Mouse (Mus musculus): ENCODE measurements around the gene Cic. TPM values are rescaled to one million over a fixed set of nuclear protein-coding genes. Genes with fewer than 3 reads are reported as not detected.
"Not testable (repeated sequence)": the region's sequence is repeated elsewhere in the genome, so short reads cannot be mapped to it uniquely, and the experiment has no call there.

Gene Cic
- total RNA-seq, 2 experiments from 2014 or later: 215 to 228 TPM

GRCm38 (mm10) chr7:25317446-25317999 lies 50.0 kb downstream of the Cic start:
- no peak for TF ChIP-seq CTCF (IDR thresholded peaks at IDR 0.05)
- intact Hi-C loops (cut with DNase I): no loop called here

DNA sequence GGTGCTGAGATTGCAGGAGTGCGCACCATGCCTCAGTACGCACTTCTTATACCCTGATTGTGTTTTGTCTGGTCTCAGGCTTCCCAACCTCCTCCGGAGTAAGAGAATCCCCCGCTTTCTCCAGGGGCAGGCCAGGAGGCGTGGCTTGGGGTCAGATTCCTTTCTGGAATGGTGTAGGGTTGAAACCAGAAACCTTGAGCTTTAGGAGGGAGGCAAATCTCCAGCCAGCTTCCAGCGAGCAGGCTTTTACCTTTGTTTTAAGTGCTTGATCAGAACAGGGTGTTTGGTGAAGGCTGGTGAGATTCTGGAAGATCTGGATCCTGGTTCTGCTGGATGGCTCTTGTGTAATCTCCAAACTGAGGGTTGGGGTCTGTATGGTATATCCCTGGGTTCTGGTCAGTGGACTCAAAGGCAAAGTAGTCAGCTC lies 54.6 kb downstream of the Cic start:
- Histone ChIP-seq H3K27ac (no peak overlapping the region), H3K4me3 (no peak overlapping the region)
- TF ChIP-seq CTCF (IDR thresholded peaks at IDR 0.05): no peak
- no peak for DNase-seq (ENCODE audit: extremely low spot score in 1 of 2, low spot score in 2 of 2)
- intact Hi-C loops (cut with DNase I): no loop called here

More at GRCm38 (mm10) chr7:25317446-25317999, 50.0 kb downstream of the Cic start:
- H3K4me3 ChIP-seq: peak overlapping the region; percentile 95
- DNase-seq (ENCODE audit: extremely low spot score in 1 of 2, low spot score in 2 of 2): peak in 1 of 2 experiments; percentile 33
- peak overlapping the region; percentile 92 for H3K27ac ChIP-seq

GRCm38 (mm10) chr7:25323219-25323618 lies 55.7 kb downstream of the Cic start:
- no peak for TF ChIP-seq CTCF (IDR thresholded peaks at IDR 0.05)
- intact Hi-C loops (cut with DNase I): no loop called here
- Histone ChIP-seq H3K4me3 (no peak overlapping the region), H3K27ac (no peak overlapping the region)
- no peak for DNase-seq (ENCODE audit: extremely low spot score in 1 of 2, low spot score in 2 of 2)

DNA sequence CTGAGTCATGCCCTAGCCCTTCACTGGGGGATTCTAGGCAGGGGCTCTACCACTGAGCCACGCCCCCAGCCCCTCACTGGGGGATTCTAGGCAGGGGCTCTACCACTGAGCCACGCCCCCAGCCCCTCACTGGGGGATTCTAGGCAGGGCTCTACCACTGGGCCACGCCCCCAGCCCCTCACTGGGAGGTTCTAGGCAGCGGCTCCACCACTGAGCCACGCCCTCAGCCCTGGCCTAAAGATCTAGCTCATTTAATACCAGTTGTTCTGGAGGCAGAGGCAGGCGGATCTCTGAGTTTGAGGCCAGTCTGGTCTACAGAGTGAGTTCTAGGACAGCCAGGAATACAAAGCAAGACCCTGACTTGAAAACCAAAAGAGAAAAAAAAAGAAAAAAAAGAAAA lies 57.9 kb downstream of the Cic start:
- DNase-seq (ENCODE audit: extremely low spot score in 1 of 2, low spot score in 2 of 2); intact Hi-C loops (cut with DNase I); H3K4me3 ChIP-seq; H3K27ac ChIP-seq: not testable (repeated sequence)

GRCm38 (mm10) chr7:25326233-25326632 lies 58.7 kb downstream of the Cic start:
- no peak for TF ChIP-seq CTCF (IDR thresholded peaks at IDR 0.05)
- intact Hi-C loops (cut with DNase I): no loop called here
- H3K4me3 ChIP-seq: no peak overlapping the region
- no peak overlapping the region for H3K27ac ChIP-seq
- no peak for DNase-seq (ENCODE audit: extremely low spot score in 1 of 2, low spot score in 2 of 2)

DNA sequence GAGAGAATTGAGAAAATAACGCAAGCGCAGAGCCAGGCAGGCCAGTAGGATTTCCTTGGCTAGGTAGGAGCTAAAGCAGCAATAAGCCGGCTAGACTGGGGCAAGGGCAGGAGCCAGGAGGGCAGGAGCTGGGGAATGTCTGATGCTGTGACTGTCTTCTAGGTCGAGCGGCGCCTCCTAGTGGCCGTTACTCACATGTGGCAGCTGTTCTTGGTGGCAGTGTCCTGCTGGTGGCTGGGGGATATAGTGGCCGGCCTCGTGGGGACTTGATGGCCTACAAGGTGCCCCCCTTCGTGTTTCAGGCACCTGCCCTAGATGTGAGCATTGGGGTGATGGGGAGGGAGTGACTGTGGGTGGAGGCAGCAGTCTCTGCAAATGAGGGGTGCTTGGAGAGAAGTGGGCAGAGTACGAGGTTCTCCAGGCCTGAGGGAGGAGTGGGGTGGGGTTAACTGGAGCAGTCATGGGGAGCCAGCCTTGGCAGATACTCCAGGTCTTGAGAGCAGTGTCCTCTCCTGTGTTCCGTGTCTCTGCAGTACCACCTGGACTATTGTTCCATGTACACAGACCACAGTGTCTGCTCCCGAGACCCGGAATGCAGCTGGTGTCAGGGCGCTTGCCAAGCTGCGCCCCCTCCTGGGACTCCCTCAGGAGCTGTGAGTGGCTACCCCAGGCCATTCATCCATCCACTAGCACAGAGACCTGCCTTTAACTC lies 66.2 kb downstream of the Cic start:
- Histone ChIP-seq H3K4me3 (no peak overlapping the region), H3K27ac (no peak overlapping the region)
- intact Hi-C loops (cut with DNase I): no loop called here
- TF ChIP-seq CTCF (IDR thresholded peaks at IDR 0.05): peak; percentile 78
- peak; percentile 56 to 57 for DNase-seq (ENCODE audit: extremely low spot score in 1 of 2, low spot score in 2 of 2)

DNA sequence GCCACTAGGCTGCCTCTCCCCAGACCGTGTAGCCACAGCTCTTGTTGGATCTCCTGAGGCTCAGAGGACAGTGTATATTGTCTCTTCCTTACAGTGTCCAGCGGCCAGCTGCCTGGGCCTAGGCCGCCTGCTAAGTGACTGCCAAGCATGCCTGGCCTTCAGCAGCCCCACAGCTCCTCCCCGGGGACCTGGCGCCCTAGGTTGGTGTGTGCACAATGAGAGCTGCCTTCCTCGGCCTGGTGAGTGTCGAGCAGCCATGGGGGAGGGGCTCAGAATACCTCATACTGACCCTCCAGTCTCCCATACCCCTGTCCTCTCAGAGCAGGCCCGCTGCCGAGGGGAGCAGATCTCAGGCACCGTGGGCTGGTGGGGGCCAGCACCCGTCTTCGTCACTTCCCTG lies 67.0 kb downstream of the Cic start:
- Histone ChIP-seq H3K4me3 (no peak overlapping the region), H3K27ac (no peak overlapping the region)
- intact Hi-C loops (cut with DNase I): no loop called here
- TF ChIP-seq CTCF (IDR thresholded peaks at IDR 0.05): no peak
- no peak for DNase-seq (ENCODE audit: extremely low spot score in 1 of 2, low spot score in 2 of 2)

DNA sequence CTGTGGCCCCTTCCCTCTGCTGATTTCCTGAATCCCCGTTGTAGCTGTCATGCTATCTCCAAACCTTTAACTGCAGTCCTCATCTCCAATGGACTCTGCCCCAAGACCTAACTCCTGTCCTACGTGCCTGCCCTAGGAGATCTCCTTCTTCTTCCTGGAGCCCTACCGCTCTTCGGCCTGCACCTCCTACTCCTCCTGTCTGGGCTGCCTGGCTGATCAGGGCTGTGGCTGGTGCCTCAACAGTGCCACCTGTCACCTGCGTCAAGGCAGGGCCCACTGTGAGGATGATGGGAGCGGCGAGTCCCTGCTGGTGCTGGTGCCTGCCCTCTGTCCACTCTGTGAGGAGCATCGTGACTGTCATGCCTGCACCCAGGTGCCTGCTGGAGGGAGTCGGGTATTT lies 71.8 kb downstream of the Cic start:
- intact Hi-C loops (cut with DNase I): no loop called here
- no peak for TF ChIP-seq CTCF (IDR thresholded peaks at IDR 0.05)

DNA sequence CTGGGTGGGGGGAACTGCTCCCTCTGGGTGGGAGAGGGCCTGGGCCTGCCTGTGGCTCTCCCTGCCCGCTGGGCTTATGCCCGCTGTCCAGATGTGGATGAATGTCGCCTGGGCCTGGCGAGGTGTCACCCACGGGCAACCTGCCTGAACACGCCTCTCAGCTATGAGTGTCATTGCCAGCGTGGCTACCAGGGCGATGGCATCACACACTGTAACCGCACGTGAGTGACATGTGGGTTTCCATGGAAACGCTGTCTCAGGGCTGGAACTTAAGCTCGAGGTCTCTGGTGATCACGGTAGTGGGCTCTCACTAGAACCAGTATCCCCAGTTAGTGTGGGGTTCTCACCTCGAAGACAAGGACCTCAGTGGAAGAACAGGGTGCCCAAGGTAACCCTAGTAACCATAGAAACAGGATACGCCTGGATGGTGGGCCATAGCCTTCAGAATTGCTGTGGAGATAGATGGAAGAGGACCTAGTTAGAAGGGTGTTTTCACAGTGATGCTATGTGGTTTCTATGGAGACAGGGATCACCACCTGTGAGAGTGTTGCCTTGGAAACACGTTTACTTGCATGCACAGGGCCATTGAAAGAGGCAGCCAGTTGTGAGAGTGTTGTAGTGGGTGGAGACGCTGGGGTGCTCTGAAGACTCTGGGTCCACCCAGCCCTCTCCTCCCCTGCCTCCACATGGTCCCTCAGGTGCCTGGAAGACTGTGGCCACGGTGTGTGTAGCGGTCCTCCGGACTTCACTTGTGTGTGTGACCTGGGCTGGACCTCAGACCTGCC lies 73.7 kb downstream of the Cic start:
- DNase-seq (ENCODE audit: extremely low spot score in 1 of 2, low spot score in 2 of 2): no peak
- no peak for TF ChIP-seq CTCF (IDR thresholded peaks at IDR 0.05)
- H3K4me3 ChIP-seq: no peak overlapping the region
- no peak overlapping the region for H3K27ac ChIP-seq
- intact Hi-C loops (cut with DNase I): no loop called here

More for the DNA sequence above, 71.8 kb downstream of the Cic start:
- no peak for DNase-seq (ENCODE audit: extremely low spot score in 1 of 2, low spot score in 2 of 2)
- no peak overlapping the region for H3K4me3 ChIP-seq
- no peak overlapping the region for H3K27ac ChIP-seq

Small RNAs within 50 kb of the gene (microRNA-seq; reads per million reads assigned to microRNA genes)
- 0 reads per million in 2 experiments for gene Mir7048

Other genes starting within 250 kb of the Cic start
- 100 to 1,000 TPM; 207 to 218 TPM for gene Grik5, start 195.4 kb upstream of the Cic start, total RNA-seq (2021)
- 10 to 100 TPM; 37.1 to 37.7 TPM for gene Zfp574, start 195.1 kb upstream of the Cic start, total RNA-seq (2021)
- gene Pou2f2, start 88.0 kb upstream of the Cic start, total RNA-seq (2021): 10 to 100 TPM; 12.5 to 14.0 TPM
- 10 to 100 TPM; 23.9 to 26.3 TPM for gene Dedd2, start 47.1 kb upstream of the Cic start, total RNA-seq (2021)
- gene Zfp526, start 46.3 kb upstream of the Cic start, total RNA-seq (2021): 10 to 100 TPM; 10.6 to 11.2 TPM
- 100 to 1,000 TPM; 215 to 220 TPM for gene Gsk3a, start 29.9 kb upstream of the Cic start, total RNA-seq (2021)
- gene Erf, start 16.9 kb upstream of the Cic start, total RNA-seq (2021): 10 to 100 TPM; 61.5 to 68.2 TPM
- 10 to 100 TPM; 27.9 to 34.2 TPM for gene Pafah1b3, start 30.3 kb downstream of the Cic start, total RNA-seq (2021)
- under 1 TPM in 1 of 2 experiments, not detected in 1; 0.27 TPM for gene Prr19, start 33.7 kb downstream of the Cic start, total RNA-seq (2021)
- 10 to 100 TPM; 51.8 to 59.3 TPM for gene Tmem145, start 38.4 kb downstream of the Cic start, total RNA-seq (2021)
- gene Megf8, start 49.5 kb downstream of the Cic start, total RNA-seq (2021): 100 to 1,000 TPM; 110 to 115 TPM
- not detected for gene Cnfn, start 102.0 kb downstream of the Cic start, total RNA-seq (2021)
- 1 to 10 TPM; 7.5 to 7.8 TPM for gene Lipe, start 131.0 kb downstream of the Cic start, total RNA-seq (2021)
- not detected for gene Cxcl17, start 145.2 kb downstream of the Cic start, total RNA-seq (2021)
- 1 to 10 TPM; 3.1 to 4.1 TPM for gene Ceacam1, start 209.9 kb downstream of the Cic start, total RNA-seq (2021)

Measured in left cerebral cortex, adult 2 months (tissue).